Mouse (Mus musculus): ENCODE results near the gene AC129217.1.

AC129217.1 gene

DNA sequence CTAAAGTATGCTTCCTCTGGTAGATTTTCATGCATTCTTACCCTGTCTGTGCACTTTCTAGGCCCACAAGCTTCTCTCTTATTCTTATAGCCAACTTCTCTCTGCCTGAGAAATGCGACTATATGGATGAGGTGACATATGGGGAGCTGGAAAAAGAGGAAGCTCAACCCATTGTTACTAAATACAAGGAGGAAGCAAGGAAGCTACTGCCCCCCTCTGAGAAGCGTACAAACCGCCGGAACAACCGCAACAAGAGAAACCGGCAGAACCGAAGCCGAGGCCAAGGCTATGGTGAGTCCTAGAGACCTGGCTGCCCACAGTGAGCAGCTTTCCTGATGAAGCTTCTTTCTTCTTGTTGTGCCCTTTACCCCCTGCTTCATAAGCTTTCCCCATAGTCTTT lies at the start of gene AC129217.1:
Gene AC129217.1, plus strand, starts transcription at position 114 of the 400 bp plus-strand sequence.
- DNase-seq (ENCODE audit: low spot score in 2 of 2) = no peak

DNA sequence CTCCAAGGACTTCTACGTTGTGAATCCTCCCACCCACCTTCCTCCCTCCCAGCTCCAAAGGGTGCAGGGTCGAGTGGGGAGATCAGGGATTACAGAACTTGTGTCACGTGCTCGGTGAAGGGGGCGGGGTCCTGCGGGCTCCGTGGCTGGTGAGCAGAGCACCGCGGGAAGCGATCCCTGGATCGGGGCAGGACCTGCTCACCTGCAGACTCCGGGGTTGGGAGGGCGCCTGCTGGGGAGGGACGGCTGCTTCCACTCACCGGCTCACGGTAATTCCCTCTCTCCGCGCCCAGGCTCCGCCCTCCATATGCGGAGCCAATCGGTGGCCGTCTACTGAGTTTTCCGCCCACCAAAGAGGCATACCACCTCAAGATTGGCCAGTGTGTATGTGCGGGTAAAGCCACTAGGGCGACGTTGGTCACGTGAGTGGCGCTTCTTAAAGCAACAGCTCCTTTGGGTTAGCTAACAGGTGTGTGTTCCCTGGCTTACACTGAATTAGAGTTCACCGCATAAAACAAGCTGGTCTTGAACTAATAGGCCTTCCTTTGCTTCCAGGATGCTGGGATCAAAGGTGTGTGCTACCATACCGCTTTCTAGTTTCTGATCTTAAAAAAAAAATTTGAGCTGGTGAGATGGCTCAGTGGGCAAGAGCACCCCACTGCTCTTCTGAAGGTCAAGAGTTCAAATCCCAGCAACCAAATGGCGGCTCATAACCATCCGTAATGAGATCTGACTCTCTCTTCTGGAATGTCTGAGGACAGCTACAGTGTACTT lies 43.4 kb upstream of the AC129217.1 start, which contains the start of gene Taf6l:
Gene Taf6l, minus strand, starts transcription at position 410 of the 774 bp plus-strand sequence.
- peak; percentile 87 to 92 for DNase-seq (ENCODE audit: low spot score in 2 of 2)

GRCm38 (mm10) chr19:8788521-8788920 lies 41.1 kb upstream of the AC129217.1 start:
- DNase-seq (ENCODE audit: low spot score in 2 of 2) = no peak

- DNase-seq (ENCODE audit: low spot score in 2 of 2) = no peak
These were observed 40.4 kb upstream of the AC129217.1 start for GRCm38 (mm10) chr19:8789171-8789570.

DNA sequence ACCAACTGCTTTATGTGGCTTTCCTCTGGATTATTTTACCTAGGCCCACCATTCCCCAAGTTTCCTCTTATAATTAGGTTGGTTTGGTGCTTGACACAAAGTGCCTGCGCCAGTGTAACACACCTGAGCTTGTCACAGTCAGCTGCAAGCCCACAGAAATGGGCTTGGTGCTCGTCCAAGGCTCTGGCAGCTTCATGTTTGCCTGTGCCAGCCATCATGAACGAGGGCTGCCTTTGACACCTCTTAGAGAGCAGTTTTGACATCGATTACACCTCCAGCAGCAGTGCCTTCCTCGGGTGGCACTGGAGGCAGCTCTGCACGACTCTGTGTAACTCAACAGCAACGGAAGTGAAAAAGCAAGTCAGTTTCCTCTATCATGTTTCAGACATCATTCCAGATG lies 39.4 kb upstream of the AC129217.1 start:
- DNase-seq (ENCODE audit: low spot score in 2 of 2) = no peak

GRCm38 (mm10) chr19:8798264-8798946 lies 31.2 kb upstream of the AC129217.1 start, which contains the start of gene Polr2g:
Gene Polr2g (minus strand): TSS chr19:8798577.
- DNase-seq (ENCODE audit: low spot score in 2 of 2) = peak; percentile 85 to 87

DNA sequence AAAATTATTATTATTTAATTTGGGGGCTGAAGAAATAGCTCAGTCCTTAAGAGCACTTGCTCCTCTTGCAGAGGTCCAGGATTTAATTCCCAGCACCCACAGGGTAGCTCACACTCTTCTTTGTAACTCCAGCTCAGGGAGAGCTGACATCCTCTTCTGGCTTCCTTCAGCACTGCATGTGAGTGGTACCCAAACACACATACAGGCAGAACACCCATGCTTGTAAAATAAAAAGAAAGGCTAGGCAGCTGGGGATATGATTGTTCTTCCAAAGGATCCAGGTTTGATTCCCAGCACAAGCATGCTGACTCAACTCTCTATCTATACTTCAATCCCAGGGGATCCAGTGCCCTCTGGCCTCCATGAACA lies 30.6 kb upstream of the AC129217.1 start:
- DNase-seq (ENCODE audit: low spot score in 2 of 2) = no peak

DNA sequence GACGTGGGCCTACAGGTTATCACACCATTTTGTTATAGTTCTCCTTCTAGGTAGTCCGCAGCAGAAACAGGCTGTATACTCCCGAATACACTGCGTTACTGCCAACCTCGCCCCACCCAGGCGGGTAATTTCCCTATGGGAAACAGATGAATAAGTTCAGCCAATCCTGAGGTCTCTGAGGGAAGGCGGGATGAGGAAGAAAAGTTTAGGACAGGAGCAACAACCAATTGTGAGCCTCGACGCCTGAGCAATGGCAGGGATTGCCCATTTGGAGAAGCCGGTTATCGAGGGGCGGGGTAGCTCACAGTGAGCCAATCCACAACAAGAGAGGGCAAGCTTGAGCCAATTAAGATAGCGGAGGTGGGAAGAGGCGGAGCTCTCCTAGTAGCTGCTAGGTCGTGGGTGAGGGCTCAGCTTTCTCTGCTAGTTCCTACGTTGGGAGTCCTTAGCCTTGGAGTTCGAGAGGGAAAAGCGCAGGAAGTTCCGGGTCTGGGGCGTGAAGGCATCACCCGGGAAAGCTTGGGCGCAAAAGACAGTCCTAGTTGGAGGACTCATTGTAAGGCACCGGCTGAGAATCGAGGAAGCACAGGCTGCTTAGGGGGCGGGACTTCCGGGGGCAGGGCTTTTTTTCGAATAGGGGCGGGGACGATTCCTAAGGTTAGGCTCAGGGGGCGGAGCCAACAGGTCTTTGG lies 27.3 kb upstream of the AC129217.1 start, which contains the start of gene Zbtb3:
Gene Zbtb3, plus strand, starts transcription at position 426 of the 692 bp plus-strand sequence.
- peak; percentile 85 to 92 for DNase-seq (ENCODE audit: low spot score in 2 of 2)

- no peak for DNase-seq (ENCODE audit: low spot score in 2 of 2)
These were observed 26.3 kb upstream of the AC129217.1 start for GRCm38 (mm10) chr19:8803204-8803780.

DNA sequence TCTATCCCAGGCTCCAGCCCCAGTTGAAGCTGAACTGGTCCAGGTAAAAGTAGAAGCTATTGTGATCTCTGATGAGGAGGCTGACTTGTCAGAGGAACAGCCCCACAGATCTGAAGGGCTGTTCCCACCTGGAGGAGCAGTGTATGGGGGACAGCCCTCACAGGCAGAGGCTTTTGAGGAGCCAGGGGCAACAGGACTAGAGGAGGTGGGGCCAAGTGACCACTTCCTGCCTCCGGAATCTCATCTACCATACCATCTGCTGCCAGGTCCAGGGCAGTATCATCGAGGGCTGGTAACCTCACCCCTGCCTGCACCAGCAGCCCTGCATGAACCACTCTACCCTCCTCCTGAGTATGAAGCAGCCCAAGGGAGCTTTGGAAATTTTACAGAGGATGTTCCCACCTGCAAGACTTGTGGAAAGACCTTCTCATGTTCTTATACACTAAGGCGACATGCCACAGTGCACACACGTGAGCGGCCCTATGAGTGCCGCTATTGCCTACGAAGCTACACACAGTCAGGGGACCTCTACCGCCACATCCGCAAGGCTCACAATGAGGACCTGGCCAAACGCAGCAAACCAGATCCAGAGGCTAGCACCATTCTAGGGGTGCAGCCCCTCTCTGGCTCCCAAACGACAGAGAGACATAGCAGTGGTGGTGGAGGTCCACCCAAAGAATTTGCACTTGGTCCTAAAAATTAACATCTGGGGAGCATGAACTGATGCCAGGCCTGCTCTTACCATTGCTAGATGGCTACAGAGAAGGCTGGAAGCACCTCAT lies 25.5 kb upstream of the AC129217.1 start:
- DNase-seq (ENCODE audit: low spot score in 2 of 2) = no peak

DNA sequence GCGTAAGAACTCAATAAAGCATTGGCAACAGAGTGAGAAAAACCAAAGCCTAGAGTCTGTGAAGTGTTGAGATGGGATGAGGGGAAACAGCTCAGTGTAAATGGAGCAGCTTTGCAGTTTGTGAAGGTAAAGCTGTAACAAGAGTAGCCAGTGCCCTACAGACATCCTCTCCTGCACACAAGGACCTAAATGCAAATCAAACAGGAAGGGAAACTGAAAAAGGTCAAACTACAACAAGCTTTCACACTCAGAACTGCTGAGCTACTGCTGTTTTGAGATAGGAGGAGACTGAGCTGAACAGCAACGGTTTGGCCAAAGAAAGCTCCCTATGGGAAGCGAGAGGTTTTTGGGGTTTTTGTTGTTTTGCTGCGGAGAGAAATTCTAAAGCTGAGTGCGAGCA lies 22.8 kb upstream of the AC129217.1 start:
- DNase-seq (ENCODE audit: low spot score in 2 of 2) = no peak

DNA sequence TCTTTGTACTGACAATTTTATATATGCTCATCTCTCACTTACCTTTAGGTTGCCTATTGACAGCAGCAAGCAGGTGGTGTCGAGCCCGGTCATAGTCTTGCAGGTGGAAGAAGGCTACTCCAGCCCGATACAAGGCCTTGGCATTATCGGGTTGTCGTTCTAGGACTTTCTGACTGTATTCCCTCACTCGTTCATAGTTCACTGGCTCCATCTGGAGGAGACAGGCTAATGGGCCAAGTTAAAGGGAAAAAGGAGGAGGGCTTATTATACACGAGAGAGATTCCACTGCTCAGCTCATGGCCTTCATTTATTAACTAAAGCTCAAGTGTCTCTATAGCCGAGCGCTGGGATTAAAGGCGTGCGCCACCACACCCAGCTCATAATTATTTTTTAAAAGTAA lies 13.8 kb upstream of the AC129217.1 start:
- no peak for DNase-seq (ENCODE audit: low spot score in 2 of 2)

- no peak for DNase-seq (ENCODE audit: low spot score in 2 of 2)
These were observed 12.6 kb upstream of the AC129217.1 start for GRCm38 (mm10) chr19:8817001-8817400.

DNA sequence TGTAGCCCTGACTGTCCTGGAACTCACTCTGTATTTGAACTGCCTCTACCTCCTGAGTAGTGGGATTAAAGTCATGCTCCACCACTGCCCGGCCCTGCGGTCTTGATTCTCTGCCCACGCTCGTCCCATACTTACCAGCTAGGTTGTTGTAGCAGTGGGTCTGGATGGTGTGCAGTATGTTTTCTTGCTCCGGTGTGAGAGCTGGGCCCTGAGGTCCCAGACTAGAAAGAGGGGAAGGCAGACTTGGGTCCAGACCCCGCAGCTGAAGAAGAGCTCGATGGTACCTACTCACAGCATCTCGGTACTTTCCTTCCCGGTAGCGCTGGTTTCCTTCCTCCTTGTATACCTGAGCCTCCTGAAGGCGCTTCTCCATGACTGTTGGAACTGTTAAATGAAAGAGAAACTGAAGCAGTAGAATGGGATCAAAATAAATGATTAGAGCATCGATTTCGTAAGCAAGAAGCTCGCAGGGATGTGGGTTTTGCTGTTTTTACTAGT lies 11.2 kb upstream of the AC129217.1 start:
- no peak for DNase-seq (ENCODE audit: low spot score in 2 of 2)

DNA sequence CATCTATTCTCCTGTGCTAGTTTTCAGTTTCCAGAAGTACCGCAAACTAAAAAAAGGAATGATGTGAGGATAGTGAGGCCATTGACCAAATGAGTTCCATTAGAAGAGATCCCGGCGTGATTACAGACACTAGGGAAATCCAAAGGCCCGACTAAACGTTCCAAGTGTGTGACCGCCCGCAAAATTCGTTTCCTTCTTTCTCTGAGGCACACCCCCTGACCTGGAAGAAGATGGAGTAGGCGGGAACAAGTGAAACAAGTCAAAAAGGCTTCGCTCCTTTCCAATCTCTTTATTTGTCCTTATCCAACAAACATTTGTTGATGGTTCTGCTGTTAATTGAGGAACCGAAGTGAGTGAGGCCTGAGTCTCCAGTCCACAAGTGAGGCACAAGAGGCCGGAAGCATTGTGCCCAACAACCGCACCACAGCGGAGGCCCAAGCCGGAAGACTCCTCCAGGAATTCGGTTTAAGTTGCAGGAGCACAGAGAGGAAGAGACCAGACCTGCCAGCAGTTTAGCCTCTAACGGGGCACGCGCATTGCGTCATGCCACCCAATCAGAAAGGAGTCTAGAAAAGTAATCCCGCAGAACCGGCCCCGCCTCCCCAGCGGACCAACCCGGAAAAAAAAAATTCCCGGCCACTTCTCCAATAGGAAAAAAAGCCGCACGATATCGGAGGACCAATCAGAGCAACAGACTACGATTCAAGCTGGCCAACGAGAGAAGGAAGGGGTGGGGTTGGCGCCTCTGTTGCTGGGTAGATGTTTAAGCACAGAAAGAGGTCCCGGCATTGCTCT lies 10.6 kb upstream of the AC129217.1 start, which contains the start of gene Ttc9c:
Gene Ttc9c, minus strand, starts transcription at position 533 of the 795 bp plus-strand sequence.
- DNase-seq (ENCODE audit: low spot score in 2 of 2) = peak; percentile 90 to 93

GRCm38 (mm10) chr19:8819596-8820423 lies 9.8 kb upstream of the AC129217.1 start, which contains the start of gene Hnrnpul2:
Gene Hnrnpul2 (plus strand): TSS chr19:8820010.
- peak; percentile 95 to 99 for DNase-seq (ENCODE audit: low spot score in 2 of 2)

DNA sequence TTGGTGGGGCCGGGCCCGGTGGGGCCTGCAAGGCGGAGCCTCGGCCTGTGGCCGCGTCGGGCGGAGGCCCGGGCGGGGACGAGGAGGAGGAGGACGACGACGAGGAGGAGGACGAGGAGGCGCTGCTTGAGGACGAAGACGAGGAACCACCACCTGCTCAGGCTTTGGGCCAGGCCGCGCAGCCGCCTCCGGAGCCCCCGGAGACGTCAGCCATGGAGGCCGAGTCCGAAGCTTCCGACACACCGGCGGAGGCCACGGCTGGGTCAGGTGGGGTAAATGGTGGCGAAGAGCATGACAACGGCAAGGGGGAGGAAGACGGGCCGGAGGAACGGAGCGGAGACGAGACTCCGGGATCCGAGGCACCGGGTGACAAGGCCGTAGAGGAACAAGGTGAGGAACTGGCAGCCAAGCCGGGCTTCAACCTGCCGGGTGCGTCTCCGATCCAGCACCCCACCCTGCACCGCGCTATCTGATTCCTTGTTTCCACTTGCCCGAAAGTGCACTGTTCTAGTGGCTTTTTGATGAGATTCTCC lies 9.1 kb upstream of the AC129217.1 start:
- DNase-seq (ENCODE audit: low spot score in 2 of 2) = peak in 1 of 2 experiments; percentile 44

DNA sequence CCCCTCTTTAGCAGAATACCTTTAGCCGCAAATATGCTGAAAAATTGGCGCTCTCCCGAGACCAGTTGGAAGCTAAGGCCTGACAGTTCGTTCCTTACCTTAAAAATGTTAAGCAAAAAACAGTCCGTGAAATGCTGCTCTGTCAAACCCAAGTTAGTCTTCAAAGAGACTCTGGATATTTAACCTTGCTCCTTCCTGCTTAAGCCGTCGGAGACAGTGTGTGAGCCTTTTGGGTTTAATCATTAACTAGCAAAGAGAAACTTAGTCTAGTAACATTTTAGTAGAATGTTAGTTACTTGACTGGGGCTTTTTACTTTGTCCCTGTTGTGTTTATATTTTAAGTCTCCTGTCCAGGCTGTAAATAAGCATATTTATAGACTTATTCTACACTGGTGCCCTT lies 8.4 kb upstream of the AC129217.1 start:
- no peak for DNase-seq (ENCODE audit: low spot score in 2 of 2)

DNA sequence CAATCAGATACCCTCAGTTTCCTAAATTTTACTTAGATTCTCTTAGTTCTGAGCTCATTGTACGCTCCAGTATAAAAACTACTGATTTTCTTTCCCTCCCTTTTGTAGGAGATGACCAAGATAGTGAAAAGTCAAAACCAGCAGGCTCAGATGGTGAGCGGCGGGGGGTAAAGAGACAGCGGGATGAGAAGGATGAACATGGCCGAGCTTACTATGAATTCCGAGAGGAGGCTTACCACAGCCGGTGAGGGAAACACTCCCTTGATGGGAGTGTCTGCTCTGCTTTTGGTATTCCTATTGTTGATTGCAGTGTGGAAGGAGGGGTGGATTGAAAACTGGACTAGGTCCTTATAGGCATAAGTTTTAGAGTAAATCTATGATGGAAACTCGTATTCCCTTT lies 6.9 kb upstream of the AC129217.1 start:
- DNase-seq (ENCODE audit: low spot score in 2 of 2) = no peak
